Mouse (Mus musculus) ES-E14 (cell line): ENCODE measurements around the gene Tmem135. TPM values are rescaled to one million over a fixed set of nuclear protein-coding genes. Genes with fewer than 3 reads are reported as not detected.

ENCODE experiments used
- DNase-seq: peaks from one replicate; pipeline ENCODE4 v3.0.0-alpha.2; 2013; ENCODE audit warnings: low read depth, low spot score
- H3K27ac ChIP-seq: 2 replicates; pipeline ENCODE4 v1.5.1; 2012; ENCODE audit warnings: low read depth, mild to moderate bottlenecking, low read length, moderate library complexity, mixed read lengths; ENCODE audit not compliant: poor library complexity, insufficient read depth, severe bottlenecking
- H3K36me3 ChIP-seq: 2 replicates; pipeline ENCODE4 v1.6.1; 2012; ENCODE audit warnings: mild to moderate bottlenecking, low read length, moderate library complexity, mixed read lengths; ENCODE audit not compliant: control insufficient read depth, poor library complexity, insufficient read depth, severe bottlenecking
- H3K4me1 ChIP-seq, 2 experiments: fragments of 150-350 bp in 1 of 2; sonication (generic) in 1 of 2; 2 replicates each; pipeline ENCODE4 v1.6.1; 2012; ENCODE audit warnings: low read length in 2 of 2, mild to moderate bottlenecking in 1 of 2, mixed read lengths in 1 of 2; ENCODE audit not compliant: control insufficient read depth in 2 of 2, insufficient read depth in 2 of 2, poor library complexity in 1 of 2
- H3K4me3 ChIP-seq, 2 experiments: fragments of 150-350 bp in 1 of 2; sonication (generic) in 1 of 2; 2 replicates each; pipeline ENCODE4 v1.5.1; 2012; ENCODE audit warnings: low read length in 2 of 2, low read depth in 1 of 2, mild to moderate bottlenecking in 1 of 2, mixed read lengths in 1 of 2; ENCODE audit not compliant: insufficient read depth in 1 of 2, poor library complexity in 1 of 2, severe bottlenecking in 1 of 2
- H3K9ac ChIP-seq: 2 replicates; pipeline ENCODE4 v1.6.1; 2012; ENCODE audit warnings: low read depth, mild to moderate bottlenecking, low read length, mixed read lengths; ENCODE audit not compliant: poor library complexity, insufficient read depth, severe bottlenecking
- H3K9me3 ChIP-seq: fragments of 150-350 bp; sonication (generic); 2 replicates; pipeline ENCODE4 v1.6.1; 2012; ENCODE audit warnings: low read depth, mild to moderate bottlenecking, low read length; ENCODE audit not compliant: control insufficient read depth, insufficient read depth
- CHD2 ChIP-seq: IDR thresholded peaks from 2 replicates; pipeline ENCODE4 v1.6.1; 2014; ENCODE audit warnings: mild to moderate bottlenecking, low read depth, low read length, inconsistent platforms
- HCFC1 ChIP-seq: IDR thresholded peaks from 2 replicates; pipeline ENCODE4 v1.6.1; 2012; ENCODE audit warnings: low read length, inconsistent platforms, borderline replicate concordance; ENCODE audit not compliant: insufficient read depth
- MAFK ChIP-seq: IDR thresholded peaks from 2 replicates; pipeline ENCODE4 v1.6.1; 2014; ENCODE audit warnings: mild to moderate bottlenecking, low read depth, low read length, inconsistent platforms; ENCODE audit not compliant: insufficient read depth
- ZC3H11A ChIP-seq: IDR thresholded peaks from 2 replicates; pipeline ENCODE4 v1.6.1; 2012; ENCODE audit warnings: low read depth, mild to moderate bottlenecking, inconsistent platforms, low read length, borderline replicate concordance
- ZNF384 ChIP-seq: IDR thresholded peaks from 2 replicates; pipeline ENCODE4 v1.6.1; 2012; ENCODE audit warnings: low read depth, low read length, inconsistent platforms
- in situ Hi-C, 2 experiments: fragments of 600-800 bp; cut with MboI; formaldehyde crosslinking; loops; one replicate each; pipeline ENCODE4 v1.15.1; 2025; ENCODE audit warnings: low sequenced_read_pairs in 2 of 2, inconsistent platforms in 1 of 2; ENCODE audit not compliant: unreplicated experiment in 2 of 2
- total RNA-seq: library from RNA; depleted of rRNA; stranded (reverse); fragments of 300-350 nt; gene quantifications from 2 replicates; pipeline ENCODE4 v1.2.3, GENCODE M21; 2012

Tmem135 gene
- total RNA-seq, 1 experiment = 19.0 TPM

GRCm38 (mm10) chr7:89231200-89231790 lies 172.7 kb downstream of the Tmem135 start:
- H3K4me3 ChIP-seq = no peak overlapping the region
- no peak for DNase-seq
- in situ Hi-C loops = no loop called here
- H3K9me3 ChIP-seq = no peaks in the 10 kb centered on the region
- H3K27ac ChIP-seq = no peak overlapping the region
- H3K36me3 ChIP-seq = no peaks in the 10 kb centered on the region
- no peak overlapping the region for H3K9ac ChIP-seq
- TF ChIP-seq ZNF384 (no peak), ZC3H11A (no peak)
- peaks cover 0 to 2% of the 10 kb centered on the region in 2 experiments; a peak in 2 of 4 replicates for H3K4me1 ChIP-seq

GRCm38 (mm10) chr7:89222609-89223008 lies 181.4 kb downstream of the Tmem135 start:
- H3K4me3 ChIP-seq = no peak overlapping the region
- no peak overlapping the region for H3K27ac ChIP-seq
- no peaks in the 10 kb centered on the region for H3K4me1 ChIP-seq
- no peaks in the 10 kb centered on the region for H3K9me3 ChIP-seq
- TF ChIP-seq ZC3H11A (no peak), CHD2 (no peak), HCFC1 (no peak), MAFK (no peak), ZNF384 (no peak)
- in situ Hi-C loops = no loop called here
- no peak overlapping the region for H3K9ac ChIP-seq
- no peaks in the 10 kb centered on the region for H3K36me3 ChIP-seq
- no peak for DNase-seq

GRCm38 (mm10) chr7:89216628-89217027 lies 187.4 kb downstream of the Tmem135 start:
- Histone ChIP-seq H3K9me3 (no peaks in the 10 kb centered on the region), H3K36me3 (no peaks in the 10 kb centered on the region), H3K4me1 (no peaks in the 10 kb centered on the region), H3K27ac (no peak overlapping the region), H3K9ac (no peak overlapping the region), H3K4me3 (no peak overlapping the region)
- no peak for DNase-seq
- TF ChIP-seq ZC3H11A (no peak), MAFK (no peak), HCFC1 (no peak), ZNF384 (no peak), CHD2 (no peak)
- in situ Hi-C loops = no loop called here

GRCm38 (mm10) chr7:89216118-89216517 lies 187.9 kb downstream of the Tmem135 start:
- Histone ChIP-seq H3K9me3 (no peaks in the 10 kb centered on the region), H3K4me1 (no peaks in the 10 kb centered on the region), H3K9ac (no peak overlapping the region), H3K4me3 (no peak overlapping the region), H3K27ac (no peak overlapping the region), H3K36me3 (no peaks in the 10 kb centered on the region)
- no peak for DNase-seq
- TF ChIP-seq MAFK (no peak), CHD2 (no peak), HCFC1 (no peak), ZNF384 (no peak), ZC3H11A (no peak)
- in situ Hi-C loops = no loop called here

- H3K9me3 ChIP-seq = no peaks in the 10 kb centered on the region
- in situ Hi-C loops = no loop called here
- no peak for TF ChIP-seq ZC3H11A
- no peak for TF ChIP-seq ZNF384
- TF ChIP-seq MAFK = no peak
- no peak for TF ChIP-seq HCFC1
- TF ChIP-seq CHD2 = no peak
- DNase-seq = no peak
- no peaks in the 10 kb centered on the region; a peak in 1 of 4 replicates for H3K4me1 ChIP-seq
- no peak overlapping the region for H3K27ac ChIP-seq
- H3K9ac ChIP-seq = no peak overlapping the region
- no peak overlapping the region for H3K4me3 ChIP-seq
- no peaks in the 10 kb centered on the region for H3K36me3 ChIP-seq
Measured at GRCm38 (mm10) chr7:89215714-89216113, 188.3 kb downstream of the Tmem135 start.
